ENCODE assay signal across 19 mouse cellular contexts in genomic region chr7:109094294-109094693, GRCm38 (mm10). TPM values are rescaled to one million over a fixed set of nuclear protein-coding genes. Genes with fewer than 3 reads are reported as not detected.
DNase-seq lines count a peak whose midpoint lies in the region.
"Had no signal": no experiment of that assay in that cellular context is flagged by ENCODE, and none has a peak within 500 bp of the region (broad histone marks: within the 10 kb centered on the region; RNA-seq: fewer than 3 reads in every experiment).

No protein-coding gene starts in this region.

- DNase-seq in adrenal gland, adult 2 months = peak; percentile 30
- DNase-seq in adrenal gland, adult 8-10 months = no peak
- DNase-seq in heart, adult 11 months = peak; percentile 58
- no peak for DNase-seq in heart, adult 9 months (ENCODE audit: low spot score in 2 of 2)
- DNase-seq in brain, adult 2 months (ENCODE audit: low read depth, low spot score) = peak; percentile 66
- DNase-seq in embryo, embryonic 10 days (ENCODE audit: low spot score) = no peak
- DNase-seq: adrenal gland, postnatal 10 days; adrenal gland, postnatal 14 days; adrenal gland, postnatal 25 days; B cell, adult 2 months; cerebellum, adult 11 months; cerebellum, adult 11-12 months; cerebellum, adult 18-20 months; cerebellum, adult 2 months; cerebellum, adult 8-10 months; cerebellum, adult 9-10 months had no signal

RNA-seq across cellular contexts. Expression of gene Ric3, which starts 11.2 kb away (rescaled TPM):
- total RNA-seq in adrenal gland, adult 2 months (2021) = 10 to 100 TPM; 39.6 to 63.7 TPM
- 98.5 and 106 TPM in 2 replicates for polyA plus RNA-seq in adrenal gland, adult 2 months (2012; rRNA removed)
- total RNA-seq in adrenal gland, adult 8-10 months (2022) = 10 to 100 TPM; 70.1 to 94.0 (median 82.6) TPM
- total RNA-seq: MEL had no signal
- polyA plus RNA-seq: C2C12, G1E had no signal

Comparison
In these comparisons a context has a peak if more than half of its experiments do, and no peak if none do; other contexts are left out.
1. DNase-seq: peak in adrenal gland, adult 2 months (single experiment), heart, adult 11 months (single experiment) and brain, adult 2 months (single experiment); none in adrenal gland, adult 8-10 months (single experiment), heart, adult 9 months (0 of 2) and embryo, embryonic 10 days (single experiment).